Mouse (Mus musculus) liver, adult 10 weeks (tissue): ENCODE data around the gene Rgs7bp. TPM values are rescaled to one million over a fixed set of nuclear protein-coding genes. Genes with fewer than 3 reads are reported as not detected.

Source experiments
- polyA plus RNA-seq: library from polyadenylated mRNA; stranded (reverse); fragments of 350-450 nt; fragmentation: Illumina TruSeq; extraction: RNeasy Lipid Tissue Mini Kit (QIAGEN cat#74804); gene quantifications from one replicate; pipeline ENCODE4 v1.2.3, GENCODE M21; 2014; ENCODE audit warnings: low read depth, low replicate concordance

Rgs7bp gene
- 0.95 TPM for polyA plus RNA-seq

GRCm38 (mm10) chr13:105054181-105054940, at the start of gene Rgs7bp:
Rgs7bp (minus strand) TSS chr13:105054930.

GRCm38 (mm10) chr13:105081862-105082261, 27.1 kb upstream of the Rgs7bp start, which contains the start of gene 4933425L06Rik:
4933425L06Rik (plus strand) TSS chr13:105082122.

Other genes starting within 250 kb of the Rgs7bp start
- 11.9 TPM for gene Cwc27, start 237.8 kb downstream of the Rgs7bp start, polyA plus RNA-seq
- not detected for gene Shisal2b, start 191.0 kb downstream of the Rgs7bp start, polyA plus RNA-seq
- not detected for gene 4933425L06Rik, start 27.2 kb upstream of the Rgs7bp start, polyA plus RNA-seq
- gene Rnf180, start 239.9 kb upstream of the Rgs7bp start, polyA plus RNA-seq = 0.56 TPM